Mouse (Mus musculus) neural tube, embryonic 10.5 days (tissue): ENCODE measurements around the gene Cd207.
"Not testable (repeated sequence)": the region's sequence is repeated elsewhere in the genome, so short reads cannot be mapped to it uniquely, and the experiment has no call there.

Experiments used
- DNase-seq: peaks from one replicate; pipeline ENCODE4 v3.0.0-alpha.2; 2017; ENCODE audit warnings: low spot score; ENCODE audit errors: extremely low spot score

The Cd207 gene

GRCm38 (mm10) chr6:83697932-83698331 lies 20.3 kb upstream of the Cd207 start:
- DNase-seq, result peak; percentile 21

DNA sequence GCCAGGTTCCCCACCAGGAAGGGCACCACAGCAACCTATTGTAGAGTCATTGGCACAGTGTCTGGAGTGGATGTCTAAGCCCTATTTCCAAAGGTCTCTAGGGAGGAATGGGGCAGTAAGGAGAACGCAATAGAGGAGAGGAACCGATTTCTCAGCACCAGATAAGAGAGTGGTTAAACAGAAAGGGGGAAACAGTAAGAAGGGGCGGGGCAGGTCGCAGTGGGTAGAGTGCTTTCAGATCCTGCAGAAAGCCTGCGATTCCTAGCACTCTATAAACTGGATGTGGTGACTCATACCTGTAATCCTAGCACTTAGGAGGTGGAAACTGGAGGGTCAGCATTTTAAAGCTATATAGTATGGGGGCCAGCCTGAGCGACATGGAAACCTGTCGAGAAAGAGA lies 19.0 kb upstream of the Cd207 start:
- no peak for DNase-seq

- no peak for DNase-seq
Measured at GRCm38 (mm10) chr6:83695731-83696130, 18.1 kb upstream of the Cd207 start.

DNA sequence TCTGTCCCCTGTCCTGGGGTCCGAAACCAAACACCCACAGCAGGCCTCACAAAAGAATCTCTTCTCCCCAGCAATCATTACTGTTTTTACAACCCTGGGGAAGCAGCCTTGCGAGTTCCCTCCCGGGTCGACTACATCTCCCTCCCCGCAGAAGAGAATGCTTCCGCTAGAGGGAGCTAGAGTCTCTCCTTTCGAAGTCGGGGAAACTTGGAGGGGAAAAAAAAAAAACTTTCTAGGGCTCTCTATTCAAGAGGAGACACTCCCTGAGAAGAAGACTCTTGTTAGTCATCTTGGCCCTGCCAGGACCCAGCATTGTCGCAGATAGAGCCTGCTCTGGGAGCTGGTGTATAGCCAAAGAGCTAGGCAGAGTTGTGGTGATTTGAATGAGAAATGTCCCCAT lies 16.2 kb upstream of the Cd207 start:
- peak; percentile 61 for DNase-seq

- no peak for DNase-seq
Measured at GRCm38 (mm10) chr6:83692962-83693361, 15.3 kb upstream of the Cd207 start.

DNA sequence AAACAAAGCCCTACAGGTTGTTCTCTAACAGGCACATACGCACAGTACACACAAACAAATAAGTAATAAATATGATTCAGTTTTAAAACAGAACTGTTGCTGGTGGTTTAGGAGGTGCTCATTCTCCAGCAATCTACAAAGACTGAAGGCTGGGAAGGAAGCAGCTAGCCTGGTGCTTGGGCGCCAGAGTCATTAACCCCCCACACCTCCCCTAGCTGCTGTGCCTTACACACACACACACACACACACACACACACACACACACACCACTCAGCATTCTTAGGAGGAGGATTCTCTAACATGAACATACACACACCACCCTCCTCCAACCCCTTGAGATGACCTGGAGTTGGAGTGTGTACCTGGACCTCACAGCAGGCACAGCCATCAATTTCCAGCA lies 13.3 kb upstream of the Cd207 start:
- DNase-seq, result no peak

- DNase-seq, result peak; percentile 47
Measured at GRCm38 (mm10) chr6:83690277-83690676, 12.6 kb upstream of the Cd207 start.

DNA sequence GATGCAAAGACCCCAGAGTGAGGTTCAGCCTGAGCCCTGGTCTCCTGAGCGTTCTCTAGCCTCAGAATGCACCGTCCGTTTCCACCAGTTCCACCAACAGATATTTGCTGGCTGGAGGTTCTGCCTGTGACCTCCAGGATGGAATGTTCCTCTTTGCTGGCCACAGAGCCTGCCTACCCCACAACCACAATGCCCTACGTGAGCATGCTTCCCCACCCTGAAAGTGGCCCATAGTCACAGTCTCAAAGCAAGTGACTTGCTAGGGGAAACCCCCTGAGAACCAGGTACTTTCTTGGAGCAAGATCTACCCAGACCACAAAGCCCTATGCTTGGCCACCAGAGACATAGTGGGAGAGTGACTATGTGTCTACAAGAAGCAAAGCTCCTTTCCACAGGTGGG lies 11.7 kb upstream of the Cd207 start:
- DNase-seq, result no peak

DNA sequence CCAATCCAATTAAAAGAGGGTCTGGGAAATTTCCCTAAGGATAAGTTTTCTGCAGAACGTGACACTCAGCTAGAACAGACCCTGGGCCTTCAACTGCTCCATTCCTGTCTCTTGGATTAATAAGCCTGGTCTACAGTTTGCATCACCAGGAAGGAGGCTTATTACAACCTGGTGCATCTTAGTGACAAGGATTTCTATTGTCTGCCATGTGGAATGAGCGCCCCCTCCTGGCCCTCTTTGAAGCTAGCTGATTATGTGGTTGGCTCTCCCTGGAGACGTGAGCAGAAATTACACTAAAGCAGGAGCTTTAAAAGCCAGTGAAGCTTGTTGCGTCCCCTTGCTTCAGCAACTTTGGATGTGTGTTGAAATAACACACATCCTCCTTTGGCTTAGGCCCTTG lies 4.3 kb downstream of the Cd207 start:
- peak; percentile 81 for DNase-seq

DNA sequence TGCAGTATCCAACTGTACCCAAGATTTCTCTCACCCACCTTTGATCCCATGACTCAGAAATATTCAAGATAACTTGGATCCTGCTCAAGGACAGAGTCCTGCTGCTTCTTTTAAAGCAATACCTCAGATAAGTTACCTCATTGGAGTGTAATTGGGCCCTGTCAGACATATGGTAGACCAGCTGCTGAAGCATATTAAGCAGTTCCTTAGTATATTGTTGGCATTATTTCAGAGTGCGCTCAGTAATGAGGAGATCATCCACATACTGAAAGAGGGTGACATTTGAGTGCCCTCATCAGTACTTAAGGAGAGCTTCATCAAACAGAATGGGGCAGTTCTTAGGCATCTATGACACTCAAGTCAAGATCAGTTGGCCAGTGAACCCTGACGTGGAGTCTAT lies 12.6 kb downstream of the Cd207 start:
- no peak for DNase-seq

DNA sequence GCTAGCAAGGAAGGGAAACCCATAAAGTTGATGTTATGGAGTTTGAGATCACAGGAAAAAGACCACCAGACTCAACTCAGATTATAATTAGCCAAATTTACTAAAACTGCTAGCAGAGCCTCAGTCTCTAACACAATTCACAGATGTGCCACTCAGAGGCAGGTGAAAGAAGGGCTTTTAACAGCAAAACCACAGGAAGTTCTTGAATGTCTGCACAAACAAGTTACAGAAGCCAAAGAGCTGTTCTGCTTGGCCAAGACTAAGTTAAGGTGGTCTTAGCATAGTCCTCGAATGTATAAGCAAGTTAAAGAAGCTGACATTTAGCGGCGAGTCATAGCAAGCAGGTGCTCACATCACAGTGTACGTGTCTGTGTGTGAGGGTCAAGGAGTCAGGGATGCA lies 16.8 kb downstream of the Cd207 start:
- no peak for DNase-seq

DNA sequence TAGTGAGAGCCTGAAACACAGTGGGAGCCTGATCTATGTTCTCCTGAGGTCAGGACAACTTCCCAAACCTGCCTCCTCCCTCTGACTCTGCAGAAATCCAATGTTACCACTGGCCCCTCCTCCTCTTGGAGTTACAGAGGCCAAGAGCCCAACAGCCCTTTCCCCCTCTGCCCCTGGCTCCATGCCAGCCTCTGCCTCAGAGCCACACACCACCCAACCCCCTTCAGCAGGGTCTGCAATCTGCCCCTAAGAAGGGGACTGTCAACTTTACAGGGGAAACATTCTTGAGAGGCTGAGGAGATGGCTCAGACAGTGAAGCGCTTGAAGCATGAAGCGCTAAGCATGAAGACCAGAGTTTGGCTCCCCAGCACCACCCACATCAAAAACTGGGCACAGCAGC lies 21.6 kb downstream of the Cd207 start, which contains the start of gene Clec4f:
Gene Clec4f (minus strand): TSS at position 101 of the 400 bp plus-strand sequence.
- no peak for DNase-seq

GRCm38 (mm10) chr6:83646715-83647114 lies 30.9 kb downstream of the Cd207 start:
- no peak for DNase-seq

GRCm38 (mm10) chr6:83635329-83635728 lies 42.3 kb downstream of the Cd207 start:
- no peak for DNase-seq

DNA sequence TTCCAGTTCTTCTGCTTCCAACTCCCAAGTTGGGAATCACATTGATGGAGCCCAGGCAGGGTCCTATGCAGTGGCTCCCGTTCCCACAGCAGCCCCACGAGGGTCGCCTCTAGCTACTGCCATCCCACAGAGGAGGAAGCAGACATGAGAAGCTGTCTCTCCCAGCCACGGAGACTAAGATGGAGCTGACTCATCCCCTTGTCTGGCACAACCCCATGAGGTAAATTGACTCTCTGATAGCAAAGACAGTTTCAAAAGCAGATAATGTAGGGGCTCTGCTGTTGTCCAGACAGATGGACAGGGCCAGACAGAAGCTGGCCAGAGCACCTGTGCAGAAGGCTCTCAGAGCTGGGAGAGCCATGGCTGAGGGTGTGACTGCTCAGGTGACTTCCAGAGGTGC lies 43.0 kb downstream of the Cd207 start:
- DNase-seq, result not testable (repeated sequence)

GRCm38 (mm10) chr6:83634106-83634505 lies 43.6 kb downstream of the Cd207 start:
- not testable (repeated sequence) for DNase-seq

- no peak for DNase-seq
Measured at GRCm38 (mm10) chr6:83631815-83632214, 45.8 kb downstream of the Cd207 start.

- DNase-seq, result no peak
Measured at GRCm38 (mm10) chr6:83626781-83627180, 50.9 kb downstream of the Cd207 start.
